Mouse (Mus musculus): ENCODE measurements around the gene Mrtfa.

Mrtfa gene

GRCm38 (mm10) chr15:81161571-81161970 lies 29.0 kb downstream of the Mrtfa start:
- in situ Hi-C loops (cut with MboI; ENCODE audit: unreplicated experiment in 2 of 2), result no loop called here

GRCm38 (mm10) chr15:81160677-81161076 lies 29.9 kb downstream of the Mrtfa start:
- in situ Hi-C loops (cut with MboI; ENCODE audit: unreplicated experiment in 2 of 2), result no loop called here

GRCm38 (mm10) chr15:81159212-81159611 lies 31.3 kb downstream of the Mrtfa start:
- in situ Hi-C loops (cut with MboI; ENCODE audit: unreplicated experiment in 2 of 2), result no loop called here

- in situ Hi-C loops (cut with MboI; ENCODE audit: unreplicated experiment in 2 of 2), result no loop called here
Observed at GRCm38 (mm10) chr15:81158517-81159120, 31.9 kb downstream of the Mrtfa start.

GRCm38 (mm10) chr15:81156453-81156852 lies 34.1 kb downstream of the Mrtfa start:
- in situ Hi-C loops (cut with MboI; ENCODE audit: unreplicated experiment in 2 of 2), result no loop called here

- in situ Hi-C loops (cut with MboI; ENCODE audit: unreplicated experiment in 2 of 2), result no loop called here
Observed at GRCm38 (mm10) chr15:81155845-81156244, 34.7 kb downstream of the Mrtfa start.

GRCm38 (mm10) chr15:81154846-81155624 lies 35.5 kb downstream of the Mrtfa start:
- in situ Hi-C loops (cut with MboI; ENCODE audit: unreplicated experiment in 2 of 2), result no loop called here

GRCm38 (mm10) chr15:81141956-81142576 lies 48.5 kb downstream of the Mrtfa start:
- in situ Hi-C loops (cut with MboI; ENCODE audit: unreplicated experiment in 2 of 2), result no loop called here

- in situ Hi-C loops (cut with MboI; ENCODE audit: unreplicated experiment in 2 of 2), result no loop called here
Observed at GRCm38 (mm10) chr15:81140004-81140403, 50.6 kb downstream of the Mrtfa start.

- in situ Hi-C loops (cut with MboI; ENCODE audit: unreplicated experiment in 2 of 2), result no loop called here
Observed at GRCm38 (mm10) chr15:81137298-81137697, 53.3 kb downstream of the Mrtfa start.

GRCm38 (mm10) chr15:81133781-81134180 lies 56.8 kb downstream of the Mrtfa start:
- in situ Hi-C loops (cut with MboI; ENCODE audit: unreplicated experiment in 2 of 2), result no loop called here

- in situ Hi-C loops (cut with MboI; ENCODE audit: unreplicated experiment in 2 of 2), result no loop called here
Observed at GRCm38 (mm10) chr15:81131152-81131551, 59.4 kb downstream of the Mrtfa start.

GRCm38 (mm10) chr15:81129970-81130369 lies 60.6 kb downstream of the Mrtfa start:
- in situ Hi-C loops (cut with MboI; ENCODE audit: unreplicated experiment in 2 of 2), result no loop called here

GRCm38 (mm10) chr15:81128155-81128838 lies 62.3 kb downstream of the Mrtfa start:
- in situ Hi-C loops (cut with MboI; ENCODE audit: unreplicated experiment in 2 of 2), result no loop called here

- in situ Hi-C loops (cut with MboI; ENCODE audit: unreplicated experiment in 2 of 2), result loop anchor here in 1 of 2 experiments (5.0 kb wide), 1 partner anchor 63 kb away; no protein-coding TSS in a partner anchor
Observed at GRCm38 (mm10) chr15:81124282-81124681, 66.3 kb downstream of the Mrtfa start.

GRCm38 (mm10) chr15:81123122-81123521 lies 67.4 kb downstream of the Mrtfa start:
- in situ Hi-C loops (cut with MboI; ENCODE audit: unreplicated experiment in 2 of 2), result loop anchor here in 1 of 2 experiments (5.0 kb wide), 1 partner anchor 64 kb away; no protein-coding TSS in a partner anchor

- in situ Hi-C loops (cut with MboI; ENCODE audit: unreplicated experiment in 2 of 2), result loop anchor here in 1 of 2 experiments (5.0 kb wide), 1 partner anchor 65 kb away; no protein-coding TSS in a partner anchor
Observed at GRCm38 (mm10) chr15:81122535-81122934, 68.0 kb downstream of the Mrtfa start.

GRCm38 (mm10) chr15:81122078-81122477 lies 68.5 kb downstream of the Mrtfa start:
- in situ Hi-C loops (cut with MboI; ENCODE audit: unreplicated experiment in 2 of 2), result loop anchor here in 1 of 2 experiments (5.0 kb wide), 1 partner anchor 65 kb away; no protein-coding TSS in a partner anchor

- in situ Hi-C loops (cut with MboI; ENCODE audit: unreplicated experiment in 2 of 2), result loop anchor here in 1 of 2 experiments (5.0 kb wide), 1 partner anchor 66 kb away; no protein-coding TSS in a partner anchor
Observed at GRCm38 (mm10) chr15:81120946-81121345, 69.6 kb downstream of the Mrtfa start.

GRCm38 (mm10) chr15:81120140-81120539 lies 70.4 kb downstream of the Mrtfa start:
- in situ Hi-C loops (cut with MboI; ENCODE audit: unreplicated experiment in 2 of 2), result loop anchor here in 1 of 2 experiments (5.0 kb wide), 1 partner anchor 67 kb away; no protein-coding TSS in a partner anchor

GRCm38 (mm10) chr15:81118226-81118625 lies 72.3 kb downstream of the Mrtfa start:
- in situ Hi-C loops (cut with MboI; ENCODE audit: unreplicated experiment in 2 of 2), result no loop called here

All from v-Abl transformed pro-B cells (cell line).